Mouse (Mus musculus): ENCODE measurements around the gene Gm49369. TPM values are rescaled to one million over a fixed set of nuclear protein-coding genes. Genes with fewer than 3 reads are reported as not detected.
"Not testable (repeated sequence)": the region's sequence is repeated elsewhere in the genome, so short reads cannot be mapped to it uniquely, and the experiment has no call there.

The Gm49369 gene
- polyA plus RNA-seq, 1 experiment from 2014 or later: 0.78 TPM

- H3K36me3 ChIP-seq (replicated peaks): no peaks in the 10 kb centered on the region
- H3K27ac ChIP-seq (replicated peaks): no peak overlapping the region
- H3K9ac ChIP-seq: no peak overlapping the region
- H3K4me2 ChIP-seq: no peak overlapping the region
- peaks cover 19% of the 10 kb centered on the region for H3K4me1 ChIP-seq (replicated peaks)
- H3K9me3 ChIP-seq (replicated peaks): no peaks in the 10 kb centered on the region
- H3K27me3 ChIP-seq: no peaks in the 10 kb centered on the region
- H3K4me3 ChIP-seq (replicated peaks): no peak overlapping the region
- ATAC-seq (ENCODE audit: insufficient read depth): no peak
- 36% methylated on average over 9 of the region's 9 CpGs for WGBS (ENCODE audit: insufficient replicate concordance)
These were observed 55.6 kb downstream of the Gm49369 start for GRCm38 (mm10) chr7:142326714-142327445.

- no peak overlapping the region for H3K9ac ChIP-seq
- 71% methylated on average over 12 of the region's 12 CpGs for WGBS (ENCODE audit: insufficient replicate concordance)
- H3K27ac ChIP-seq (replicated peaks): no peak overlapping the region
- ATAC-seq (ENCODE audit: insufficient read depth): no peak
- H3K27me3 ChIP-seq: no peaks in the 10 kb centered on the region
- H3K4me1 ChIP-seq (replicated peaks): no peaks in the 10 kb centered on the region
- H3K4me2 ChIP-seq: no peak overlapping the region
- H3K9me3 ChIP-seq (replicated peaks): no peaks in the 10 kb centered on the region
- H3K4me3 ChIP-seq (replicated peaks): no peak overlapping the region
- H3K36me3 ChIP-seq (replicated peaks): no peaks in the 10 kb centered on the region
These were observed 58.9 kb downstream of the Gm49369 start for GRCm38 (mm10) chr7:142323396-142324117.

- WGBS (ENCODE audit: insufficient replicate concordance): 72% methylated on average over 6 of the region's 6 CpGs
- Histone ChIP-seq H3K36me3 (replicated peaks) (no peaks in the 10 kb centered on the region), H3K4me2 (no peak overlapping the region), H3K27me3 (no peaks in the 10 kb centered on the region), H3K4me3 (replicated peaks) (no peak overlapping the region), H3K27ac (replicated peaks) (no peak overlapping the region), H3K4me1 (replicated peaks) (peaks cover 6% of the 10 kb centered on the region), H3K9ac (no peak overlapping the region), H3K9me3 (replicated peaks) (no peaks in the 10 kb centered on the region)
- ATAC-seq (ENCODE audit: insufficient read depth): no peak
These were observed 59.8 kb downstream of the Gm49369 start for GRCm38 (mm10) chr7:142322641-142323040.

GRCm38 (mm10) chr7:142321637-142322306, 60.7 kb downstream of the Gm49369 start:
- 75% methylated on average over 6 of the region's 10 CpGs for WGBS (ENCODE audit: insufficient replicate concordance)
- not testable (repeated sequence) for H3K4me2 ChIP-seq; ATAC-seq (ENCODE audit: insufficient read depth); H3K9ac ChIP-seq; H3K27ac ChIP-seq (replicated peaks); H3K27me3 ChIP-seq; H3K9me3 ChIP-seq (replicated peaks); H3K4me3 ChIP-seq (replicated peaks); H3K36me3 ChIP-seq (replicated peaks)
- peaks cover 14% of the 10 kb centered on the region for H3K4me1 ChIP-seq (replicated peaks)

Other genes starting within 250 kb of the Gm49369 start
- not detected in 2 replicates for gene Gm39115, start 246.6 kb downstream of the Gm49369 start, polyA plus RNA-seq (2015; fragmentation: Nextera tagmentation; extraction: Ambion mirVana)
- not detected in 2 replicates for gene Gm45337, start 238.1 kb downstream of the Gm49369 start, polyA plus RNA-seq (2015; fragmentation: Nextera tagmentation; extraction: Ambion mirVana)
- not detected in 2 replicates for gene Gm29735, start 225.6 kb downstream of the Gm49369 start, polyA plus RNA-seq (2015; fragmentation: Nextera tagmentation; extraction: Ambion mirVana)
- gene Gm4553, start 216.9 kb downstream of the Gm49369 start, polyA plus RNA-seq (2015; fragmentation: Nextera tagmentation; extraction: Ambion mirVana): not detected in 2 replicates
- not detected in 2 replicates for gene Krtap5-2, start 206.7 kb downstream of the Gm49369 start, polyA plus RNA-seq (2015; fragmentation: Nextera tagmentation; extraction: Ambion mirVana)
- not detected in 2 replicates for gene Gm10153, start 192.3 kb downstream of the Gm49369 start, polyA plus RNA-seq (2015; fragmentation: Nextera tagmentation; extraction: Ambion mirVana)
- not detected in 2 replicates for gene Krtap5-3, start 181.3 kb downstream of the Gm49369 start, polyA plus RNA-seq (2015; fragmentation: Nextera tagmentation; extraction: Ambion mirVana)
- not detected in 2 replicates for gene Gm7579, start 170.8 kb downstream of the Gm49369 start, polyA plus RNA-seq (2015; fragmentation: Nextera tagmentation; extraction: Ambion mirVana)
- gene Krtap5-5, start 152.7 kb downstream of the Gm49369 start, polyA plus RNA-seq (2015; fragmentation: Nextera tagmentation; extraction: Ambion mirVana): not detected in 2 replicates
- not detected in 2 replicates for gene Gm40460, start 141.6 kb downstream of the Gm49369 start, polyA plus RNA-seq (2015; fragmentation: Nextera tagmentation; extraction: Ambion mirVana)
- not detected in 2 replicates for gene Gm2431, start 124.3 kb downstream of the Gm49369 start, polyA plus RNA-seq (2015; fragmentation: Nextera tagmentation; extraction: Ambion mirVana)
- gene Gm4559, start 108.3 kb downstream of the Gm49369 start, polyA plus RNA-seq (2015; fragmentation: Nextera tagmentation; extraction: Ambion mirVana): not detected in 2 replicates
- gene Krtap5-1, start 85.5 kb downstream of the Gm49369 start, polyA plus RNA-seq (2015; fragmentation: Nextera tagmentation; extraction: Ambion mirVana): not detected in 2 replicates
- gene Krtap5-4, start 79.1 kb downstream of the Gm49369 start, polyA plus RNA-seq (2015; fragmentation: Nextera tagmentation; extraction: Ambion mirVana): not detected in 2 replicates
- gene Ifitm10, start 8.9 kb downstream of the Gm49369 start, polyA plus RNA-seq (2015; fragmentation: Nextera tagmentation; extraction: Ambion mirVana): 1.9 and 2.1 TPM in 2 replicates
- gene Ctsd, start 5.4 kb upstream of the Gm49369 start, polyA plus RNA-seq (2015; fragmentation: Nextera tagmentation; extraction: Ambion mirVana): 377 and 446 TPM in 2 replicates
- gene Syt8, start 52.2 kb upstream of the Gm49369 start, polyA plus RNA-seq (2015; fragmentation: Nextera tagmentation; extraction: Ambion mirVana): 0.13 TPM in 1 of 2 replicates, not detected in the other
- gene Tnni2, start 59.1 kb upstream of the Gm49369 start, polyA plus RNA-seq (2015; fragmentation: Nextera tagmentation; extraction: Ambion mirVana): 17.6 and 29.3 TPM in 2 replicates
- gene Lsp1, start 78.1 kb upstream of the Gm49369 start, polyA plus RNA-seq (2015; fragmentation: Nextera tagmentation; extraction: Ambion mirVana): 24.5 and 27.8 TPM in 2 replicates
- gene Tnnt3, start 116.2 kb upstream of the Gm49369 start, polyA plus RNA-seq (2015; fragmentation: Nextera tagmentation; extraction: Ambion mirVana): 14.3 and 24.5 TPM in 2 replicates
- gene Mrpl23, start 150.0 kb upstream of the Gm49369 start, polyA plus RNA-seq (2015; fragmentation: Nextera tagmentation; extraction: Ambion mirVana): 9.8 and 11.9 TPM in 2 replicates

All from liver, embryonic 15.5 days (tissue).